Mouse (Mus musculus) hindbrain, postnatal 0 days (tissue): ENCODE results near the gene Atp10b. TPM values are rescaled to one million over a fixed set of nuclear protein-coding genes. Genes with fewer than 3 reads are reported as not detected.
A peak's percentile ranks its signal among the peaks of the same experiment; 100 is the strongest.

Source experiments
- ATAC-seq: fragments of 200-750 bp; cut with Nextera tagmentation; 2 replicates; pipeline ENCODE4 v1.8.0; 2017; ENCODE audit warnings: mild to moderate bottlenecking, moderate TSS enrichment, moderate library complexity
- DNase-seq: peaks from one replicate; pipeline ENCODE4 v3.0.0-alpha.2; 2015; ENCODE audit warnings: low spot score
- H3K27ac ChIP-seq: fragments of 300-500 bp; sonication (generic); 2 replicates; pipeline ENCODE4 v1.5.1; 2014; ENCODE audit warnings: mild to moderate bottlenecking
- H3K27me3 ChIP-seq: fragments of 300-500 bp; sonication (generic); 2 replicates; pipeline ENCODE4 v1.6.1; 2014; ENCODE audit warnings: low read length, mixed read lengths; ENCODE audit not compliant: insufficient read depth
- H3K36me3 ChIP-seq: fragments of 300-500 bp; sonication (generic); 2 replicates; pipeline ENCODE4 v1.6.1; 2014; ENCODE audit warnings: low read length, mixed read lengths; ENCODE audit not compliant: insufficient read depth
- H3K4me1 ChIP-seq: fragments of 300-500 bp; sonication (generic); 2 replicates; pipeline ENCODE4 v1.6.1; 2014; ENCODE audit warnings: antibody characterized with exemption, low read length, mixed read lengths; ENCODE audit not compliant: insufficient read depth
- H3K4me2 ChIP-seq: fragments of 300-500 bp; sonication (generic); 2 replicates; pipeline ENCODE4 v1.6.1; 2014; ENCODE audit warnings: low read depth, mild to moderate bottlenecking, low read length, moderate library complexity, mixed read lengths
- H3K4me3 ChIP-seq: fragments of 300-500 bp; sonication (generic); 2 replicates; pipeline ENCODE4 v1.5.1; 2014; ENCODE audit warnings: low read length
- H3K9ac ChIP-seq: fragments of 300-500 bp; sonication (generic); replicated peaks from 2 replicates; pipeline ENCODE4 v1.6.1; 2014; ENCODE audit warnings: mild to moderate bottlenecking, low read length, moderate library complexity, mixed read lengths
- H3K9me3 ChIP-seq: fragments of 300-500 bp; sonication (generic); 2 replicates; pipeline ENCODE4 v1.6.1; 2016; ENCODE audit warnings: low read length, mixed read lengths
- CTCF ChIP-seq: IDR thresholded peaks from 2 replicates; pipeline ENCODE4 v1.5.1; 2016; ENCODE audit warnings: antibody characterized with exemption, control low read depth, low read depth
- WGBS: fragments of 180-500 bp; shearing (Covaris S2); extraction: QIAGEN DNeasy Blood & Tissue Kit; methylation state at CpG from one replicate; pipeline ENCODE4 v1.1.7; 2014; 5-methylcytosine and 5-hydroxymethylcytosine counted together
- polyA plus RNA-seq: library from polyadenylated mRNA; unstranded; fragments of >200 nt; fragmentation: Nextera tagmentation; extraction: Ambion mirVana; gene quantifications from 2 replicates; pipeline ENCODE4 v1.2.1, GENCODE M21; 2015
- total RNA-seq: library from RNA; depleted of rRNA; stranded (reverse); fragments of >200 nt; gene quantifications from 2 replicates; pipeline ENCODE4 v1.2.3, GENCODE M21; 2014

Gene Atp10b
- total and polyA plus RNA-seq, 2 experiments from 2014 or later, result 0.30 to 1.6 TPM

- TF ChIP-seq CTCF, result no peak
- Histone ChIP-seq H3K9me3 (no peaks in the 10 kb centered on the region), H3K36me3 (no peaks in the 10 kb centered on the region), H3K27me3 (no peaks in the 10 kb centered on the region), H3K4me1 (no peaks in the 10 kb centered on the region), H3K9ac (no peak overlapping the region), H3K4me3 (no peak overlapping the region), H3K4me2 (no peak overlapping the region), H3K27ac (no peak overlapping the region)
- 42% methylated on average over 2 of the region's 2 CpGs for WGBS
- ATAC-seq (peak; percentile 62; the same call in 1 of the 2 replicates), DNase-seq (peak; percentile 58)
Observed at GRCm38 (mm10) chr11:43147380-43147779, 2.3 kb upstream of the Atp10b start.

GRCm38 (mm10) chr11:43148341-43148740 is 1.3 kb upstream of the Atp10b start:
- Histone ChIP-seq H3K4me3 (no peak overlapping the region), H3K9me3 (no peaks in the 10 kb centered on the region), H3K36me3 (no peaks in the 10 kb centered on the region), H3K4me1 (no peaks in the 10 kb centered on the region), H3K27me3 (no peaks in the 10 kb centered on the region), H3K27ac (no peak overlapping the region), H3K4me2 (no peak overlapping the region), H3K9ac (no peak overlapping the region)
- WGBS, result 85% methylated on average over 1 of the region's 1 CpGs
- ATAC-seq, result no peak
- no peak for TF ChIP-seq CTCF
- no peak for DNase-seq

- 87% methylated on average over 1 of the region's 1 CpGs for WGBS
- no peaks in the 10 kb centered on the region for H3K27me3 ChIP-seq
- ATAC-seq (no peak), DNase-seq (no peak)
- H3K9me3 ChIP-seq, result no peaks in the 10 kb centered on the region
- no peak overlapping the region for H3K9ac ChIP-seq
- TF ChIP-seq CTCF, result peak; percentile 28; the same call in 1 of the 2 replicates
- H3K4me2 ChIP-seq, result no peak overlapping the region
- no peak overlapping the region for H3K27ac ChIP-seq
- no peaks in the 10 kb centered on the region for H3K4me1 ChIP-seq
- H3K36me3 ChIP-seq, result no peaks in the 10 kb centered on the region
- no peak overlapping the region for H3K4me3 ChIP-seq
Observed at GRCm38 (mm10) chr11:43155004-43155403, 5.3 kb downstream of the Atp10b start.

DNA sequence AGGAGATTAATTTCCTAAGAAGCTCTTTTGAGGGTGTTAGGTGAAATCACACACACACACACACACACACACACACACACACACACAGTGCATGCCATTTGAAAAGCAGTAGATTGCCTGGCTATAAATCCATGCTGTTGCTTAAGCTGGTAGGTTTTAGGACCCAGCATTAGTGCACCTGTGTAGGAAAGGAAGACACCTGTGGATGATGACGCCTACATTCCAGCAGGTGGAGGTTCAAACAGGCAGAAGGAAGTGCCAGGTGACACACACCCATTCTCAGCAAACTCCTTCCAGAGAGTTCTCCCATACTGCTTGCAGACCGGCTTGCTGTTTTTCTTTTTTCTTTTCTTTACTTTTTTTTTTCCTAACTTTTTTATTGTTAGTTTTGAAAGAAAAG is 5.7 kb downstream of the Atp10b start:
- 80% methylated on average over 2 of the region's 2 CpGs for WGBS
- ATAC-seq (no peak), DNase-seq (no peak)
- Histone ChIP-seq H3K36me3 (no peaks in the 10 kb centered on the region), H3K4me1 (no peaks in the 10 kb centered on the region), H3K4me2 (no peak overlapping the region), H3K4me3 (no peak overlapping the region), H3K27ac (no peak overlapping the region), H3K27me3 (no peaks in the 10 kb centered on the region), H3K9me3 (no peaks in the 10 kb centered on the region), H3K9ac (no peak overlapping the region)
- TF ChIP-seq CTCF, result no peak

GRCm38 (mm10) chr11:43158814-43159213 is 9.1 kb downstream of the Atp10b start:
- Histone ChIP-seq H3K27ac (no peak overlapping the region), H3K9ac (no peak overlapping the region), H3K4me1 (no peaks in the 10 kb centered on the region), H3K9me3 (no peaks in the 10 kb centered on the region), H3K4me3 (no peak overlapping the region), H3K4me2 (no peak overlapping the region), H3K36me3 (no peaks in the 10 kb centered on the region), H3K27me3 (no peaks in the 10 kb centered on the region)
- TF ChIP-seq CTCF, result no peak
- ATAC-seq (no peak), DNase-seq (no peak)
- 37% methylated on average over 1 of the region's 1 CpGs for WGBS

DNA sequence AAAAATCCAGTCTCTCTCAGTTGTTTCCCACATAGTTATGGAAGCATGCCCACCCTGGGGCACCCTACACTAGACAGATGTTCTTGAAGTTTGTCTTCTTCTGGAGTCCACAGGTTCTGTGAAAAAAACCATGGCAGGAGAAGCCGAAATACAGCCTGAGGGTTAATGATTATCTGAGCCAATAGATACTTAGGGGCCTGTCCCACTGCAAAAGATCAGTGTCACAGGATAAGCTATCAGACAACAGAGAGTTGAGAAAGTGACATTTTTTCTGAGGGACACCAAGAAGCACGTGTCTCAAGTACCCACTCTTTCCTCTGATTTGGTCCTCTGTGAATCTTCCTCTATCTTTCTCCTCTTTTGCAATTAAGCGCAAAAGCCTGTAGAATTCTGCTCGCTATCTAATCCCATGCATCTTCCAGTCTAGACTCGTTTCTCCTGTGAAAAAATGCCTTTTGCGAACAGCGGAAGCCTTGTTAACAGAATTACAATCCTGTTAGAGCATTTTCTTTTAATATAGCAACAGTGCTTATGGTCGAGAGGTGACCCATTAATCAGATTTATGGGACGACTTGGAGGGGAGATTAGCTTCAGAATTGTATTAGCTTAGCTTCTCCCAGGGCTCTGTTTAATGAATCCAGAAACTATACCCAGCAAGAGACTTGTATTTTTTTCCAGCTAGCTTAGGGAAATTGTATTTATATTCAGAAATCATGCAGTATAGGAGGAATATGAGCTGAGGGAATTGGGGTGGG is 10.7 kb downstream of the Atp10b start:
- WGBS, result 74% methylated on average over 9 of the region's 9 CpGs
- Histone ChIP-seq H3K9ac (no peak overlapping the region), H3K4me2 (no peak overlapping the region), H3K27ac (no peak overlapping the region), H3K4me1 (no peaks in the 10 kb centered on the region), H3K9me3 (no peaks in the 10 kb centered on the region), H3K4me3 (no peak overlapping the region), H3K36me3 (no peaks in the 10 kb centered on the region), H3K27me3 (no peaks in the 10 kb centered on the region)
- DNase-seq, result no peak
- TF ChIP-seq CTCF, result no peak
- ATAC-seq, result no peak

DNA sequence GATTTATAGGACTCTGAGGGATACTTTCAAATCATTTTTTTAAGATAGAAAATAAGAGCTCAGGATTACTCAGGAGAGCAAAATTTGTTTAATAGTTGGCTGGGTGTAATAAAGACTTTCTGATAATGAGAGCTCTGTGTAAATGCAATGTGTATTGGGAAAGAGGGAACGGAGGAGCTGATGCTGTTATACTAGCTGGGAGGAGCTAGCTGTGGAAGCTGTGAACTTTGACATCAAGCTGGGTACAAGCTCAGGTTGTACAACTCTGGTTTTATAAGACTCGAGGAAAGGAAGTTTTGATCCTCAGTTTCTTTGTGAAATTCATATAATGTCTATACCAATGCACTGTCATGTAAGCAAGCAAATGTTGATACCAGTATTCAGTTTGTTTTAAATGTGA is 20.9 kb downstream of the Atp10b start:
- H3K27me3 ChIP-seq, result no peaks in the 10 kb centered on the region
- 84% methylated on average over 2 of the region's 2 CpGs for WGBS
- no peaks in the 10 kb centered on the region for H3K9me3 ChIP-seq

More for the DNA sequence above, 20.9 kb downstream of the Atp10b start:
- TF ChIP-seq CTCF, result no peak
- Histone ChIP-seq H3K36me3 (no peaks in the 10 kb centered on the region), H3K4me2 (no peak overlapping the region), H3K4me1 (no peaks in the 10 kb centered on the region), H3K4me3 (no peak overlapping the region), H3K27ac (no peak overlapping the region), H3K9ac (no peak overlapping the region)
- DNase-seq, result no peak
- no peak for ATAC-seq
